Mouse (Mus musculus): Measurements from ENCODE around the gene Utp11. TPM values are rescaled to one million over a fixed set of nuclear protein-coding genes. Genes with fewer than 3 reads are reported as not detected.

Gene Utp11
- 39.3 TPM for polyA plus RNA-seq (2014; fragmentation: Illumina TruSeq; extraction: RNeasy Lipid Tissue Mini Kit (QIAGEN cat#74804); ENCODE audit: low replicate concordance)

DNA sequence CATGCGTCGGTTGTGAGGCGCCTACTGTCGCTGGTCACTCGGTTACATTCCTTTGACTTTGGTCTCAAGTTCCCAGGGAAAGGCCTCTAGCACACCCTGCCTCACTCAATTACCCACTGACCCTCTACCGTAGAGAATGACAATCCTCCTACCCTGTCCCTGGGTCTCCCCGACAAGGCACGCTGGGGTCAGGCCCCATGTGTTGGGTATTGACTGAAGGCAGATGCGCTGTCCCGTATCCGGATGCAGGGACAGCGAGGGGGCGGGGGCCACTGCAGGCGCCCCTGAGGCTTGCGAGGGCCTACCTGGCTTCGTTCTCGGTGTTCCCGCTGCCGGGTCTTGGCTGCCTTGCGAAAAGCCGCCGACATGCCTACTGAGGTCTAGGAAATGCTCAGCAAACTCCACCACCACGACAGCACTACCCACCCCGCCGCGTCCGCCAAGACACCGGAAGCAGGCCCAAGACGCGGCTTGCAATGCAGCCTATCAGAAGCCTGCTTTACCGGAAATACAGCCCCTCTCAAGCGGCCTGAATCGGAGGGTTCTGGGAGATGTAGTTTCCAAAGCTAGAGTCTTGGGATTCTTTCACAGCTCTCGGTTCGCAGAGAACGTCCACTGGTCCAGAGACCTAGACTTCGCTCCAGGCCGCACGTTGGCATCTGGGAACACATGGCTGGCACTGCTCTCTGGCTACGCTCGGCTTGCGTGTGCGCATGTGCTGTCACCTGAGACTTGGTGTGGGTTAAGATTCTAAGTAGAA is at the start of gene Utp11:
TSS of gene Utp11 (minus strand) at position 466 of the 760 bp plus-strand sequence.

DNA sequence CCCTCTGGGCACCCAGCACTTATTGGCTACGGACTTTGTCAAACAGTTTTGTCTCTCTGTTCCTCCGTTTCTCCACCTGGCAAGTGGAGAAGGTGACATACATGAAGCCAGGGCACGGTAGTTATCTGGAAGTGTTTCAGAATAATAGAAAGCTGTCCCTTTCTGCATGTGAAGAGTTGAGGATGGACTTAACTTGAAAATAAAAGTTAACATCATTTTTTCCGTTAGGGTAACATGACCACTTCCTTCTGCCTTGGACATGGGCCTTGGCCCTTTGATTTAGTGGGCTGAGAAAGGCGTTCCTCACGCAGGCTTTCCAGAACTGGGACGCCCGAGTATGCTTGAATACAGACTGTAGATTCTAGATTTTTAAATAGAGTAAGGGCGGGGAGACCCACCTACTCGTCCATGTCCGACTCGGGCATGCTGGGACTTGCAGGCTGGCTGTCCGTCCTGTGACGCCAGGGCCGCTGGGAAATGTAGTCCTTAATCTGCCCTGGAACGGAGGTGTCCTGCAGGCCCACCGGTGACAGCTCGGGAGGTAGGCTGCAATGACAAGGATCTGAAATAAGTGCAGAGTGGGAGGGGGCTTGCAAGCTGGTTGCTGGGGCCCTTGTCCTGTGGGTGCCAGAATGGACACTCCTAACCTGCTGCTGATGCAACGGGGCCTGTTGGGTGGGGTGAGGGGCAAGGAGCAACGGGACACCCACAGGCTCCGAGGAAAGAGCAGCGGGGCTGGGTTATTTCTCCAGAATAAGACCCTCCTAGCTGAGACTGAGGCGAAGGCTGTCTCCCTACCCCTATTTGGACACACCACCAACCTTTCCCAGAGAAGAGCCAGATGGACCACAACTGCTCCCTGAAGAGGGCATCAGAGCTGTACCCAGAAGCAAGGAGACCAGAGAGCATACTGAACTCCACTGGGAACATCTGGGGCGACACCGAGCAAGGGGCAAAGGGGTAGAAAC is 48.3 kb upstream of the Utp11 start, which contains the start of gene Inpp5b:
TSS of gene Inpp5b (plus strand) at position 475 of the 968 bp plus-strand sequence.

DNA sequence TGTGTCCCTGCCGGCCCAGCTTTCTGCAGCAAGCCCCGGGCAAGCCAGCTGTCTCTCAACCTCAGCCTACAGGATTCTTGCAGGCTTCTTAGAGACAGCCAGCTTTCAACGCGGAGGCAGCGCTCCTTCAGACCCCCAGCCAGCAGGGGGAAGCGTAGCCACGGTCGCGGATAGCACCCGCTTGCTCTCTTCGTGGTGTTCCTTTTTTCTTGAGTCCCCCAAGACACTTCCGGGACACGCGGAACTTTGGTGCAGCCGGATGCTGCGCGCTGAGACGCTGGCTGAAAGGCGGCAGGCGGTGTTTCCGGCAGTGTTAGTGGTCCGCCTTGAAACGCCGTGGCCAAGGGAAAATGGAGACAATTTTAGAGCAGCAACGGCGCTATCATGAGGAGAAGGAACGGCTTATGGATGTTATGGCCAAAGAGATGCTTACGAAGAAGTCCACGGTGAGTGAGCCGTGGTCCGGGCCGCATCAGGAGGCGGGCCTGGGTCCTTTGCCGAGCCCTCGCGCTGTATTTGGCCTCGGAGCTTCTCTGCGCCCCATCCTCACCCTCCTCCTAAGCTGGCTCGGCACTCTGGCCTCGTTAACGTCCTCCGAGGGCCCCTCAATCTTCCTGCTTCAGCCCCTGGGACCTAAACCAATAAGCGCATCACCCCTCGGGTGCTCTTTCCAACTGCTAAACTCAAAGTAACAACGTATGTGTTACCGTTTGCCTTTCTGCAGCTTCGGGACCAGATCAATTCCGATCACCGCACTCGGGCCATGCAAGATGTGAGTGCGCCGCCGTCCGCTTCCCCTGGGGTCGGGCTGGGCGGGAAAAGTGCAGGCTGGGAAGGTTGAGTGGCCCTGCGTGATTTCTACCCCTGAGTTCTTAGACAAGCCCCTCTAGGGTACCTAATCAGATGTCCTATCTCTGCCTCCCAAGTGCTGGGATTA is 21.4 kb upstream of the Utp11 start, which contains the start of gene Sf3a3:
TSS of gene Sf3a3 (plus strand) at position 232 of the 937 bp plus-strand sequence.

GRCm38 (mm10) chr4:124700248-124700971 is 7.0 kb upstream of the Utp11 start, which contains the start of gene Fhl3:
Fhl3 (plus strand) TSS chr4:124700701.

GRCm38 (mm10) chr4:124656518-124656853 is 36.9 kb downstream of the Utp11 start, which contains the start of gene Pou3f1:
Pou3f1 (plus strand) TSS chr4:124656807.

Other genes with a start within 250 kb of the Utp11 start
- not detected for gene 3100002H09Rik, start 82.8 kb downstream of the Utp11 start, polyA plus RNA-seq (2014; fragmentation: Illumina TruSeq; extraction: RNeasy Lipid Tissue Mini Kit (QIAGEN cat#74804); ENCODE audit: low replicate concordance)
- not detected for gene Pou3f1, start 36.8 kb downstream of the Utp11 start, polyA plus RNA-seq (2014; fragmentation: Illumina TruSeq; extraction: RNeasy Lipid Tissue Mini Kit (QIAGEN cat#74804); ENCODE audit: low replicate concordance)
- not detected for gene Fhl3, start 7.1 kb upstream of the Utp11 start, polyA plus RNA-seq (2014; fragmentation: Illumina TruSeq; extraction: RNeasy Lipid Tissue Mini Kit (QIAGEN cat#74804); ENCODE audit: low replicate concordance)
- gene Sf3a3, start 21.2 kb upstream of the Utp11 start, polyA plus RNA-seq (2014; fragmentation: Illumina TruSeq; extraction: RNeasy Lipid Tissue Mini Kit (QIAGEN cat#74804); ENCODE audit: low replicate concordance): 25.0 TPM
- gene Inpp5b, start 48.2 kb upstream of the Utp11 start, polyA plus RNA-seq (2014; fragmentation: Illumina TruSeq; extraction: RNeasy Lipid Tissue Mini Kit (QIAGEN cat#74804); ENCODE audit: low replicate concordance): 33.3 TPM
- gene Mtf1, start 108.5 kb upstream of the Utp11 start, polyA plus RNA-seq (2014; fragmentation: Illumina TruSeq; extraction: RNeasy Lipid Tissue Mini Kit (QIAGEN cat#74804); ENCODE audit: low replicate concordance): 16.4 TPM
- gene Yrdc, start 157.1 kb upstream of the Utp11 start, polyA plus RNA-seq (2014; fragmentation: Illumina TruSeq; extraction: RNeasy Lipid Tissue Mini Kit (QIAGEN cat#74804); ENCODE audit: low replicate concordance): 18.4 TPM
- 0.71 TPM for gene 1110065P20Rik, start 157.6 kb upstream of the Utp11 start, polyA plus RNA-seq (2014; fragmentation: Illumina TruSeq; extraction: RNeasy Lipid Tissue Mini Kit (QIAGEN cat#74804); ENCODE audit: low replicate concordance)
- not detected for gene Maneal, start 168.6 kb upstream of the Utp11 start, polyA plus RNA-seq (2014; fragmentation: Illumina TruSeq; extraction: RNeasy Lipid Tissue Mini Kit (QIAGEN cat#74804); ENCODE audit: low replicate concordance)
- not detected for gene Epha10, start 187.3 kb upstream of the Utp11 start, polyA plus RNA-seq (2014; fragmentation: Illumina TruSeq; extraction: RNeasy Lipid Tissue Mini Kit (QIAGEN cat#74804); ENCODE audit: low replicate concordance)
- gene 9930104L06Rik, start 243.4 kb upstream of the Utp11 start, polyA plus RNA-seq (2014; fragmentation: Illumina TruSeq; extraction: RNeasy Lipid Tissue Mini Kit (QIAGEN cat#74804); ENCODE audit: low replicate concordance): 5.0 TPM
- gene Cdca8, start 245.7 kb upstream of the Utp11 start, polyA plus RNA-seq (2014; fragmentation: Illumina TruSeq; extraction: RNeasy Lipid Tissue Mini Kit (QIAGEN cat#74804); ENCODE audit: low replicate concordance): 37.2 TPM

Measured in small intestine, adult 10 weeks (tissue).